Mouse (Mus musculus) CH12.LX (cell line): Measurements from ENCODE around the gene Cldn2. TPM values are rescaled to one million over a fixed set of nuclear protein-coding genes. Genes with fewer than 3 reads are reported as not detected.
A peak's percentile ranks its signal among the peaks of the same experiment; 100 is the strongest.

Experiments used
- DNase-seq: peaks from one replicate; pipeline ENCODE4 v3.0.0-alpha.2; 2013; ENCODE audit errors: extremely low read depth
- H3K27ac ChIP-seq: 2 replicates; pipeline ENCODE4 v1.5.1; 2012; ENCODE audit warnings: low read depth, mild to moderate bottlenecking, control low read depth, moderate library complexity; ENCODE audit not compliant: insufficient read depth
- H3K27me3 ChIP-seq: replicated peaks from 2 replicates; pipeline ENCODE3; 2012; ENCODE audit warnings: inconsistent platforms
- H3K36me3 ChIP-seq, 2 experiments: replicated peaks in 1 of 2; 2 replicates each; pipeline versions ENCODE3 to v1.6.1; 2012; ENCODE audit warnings: inconsistent platforms in 1 of 2, low read length in 1 of 2, mild to moderate bottlenecking in 1 of 2, mixed read lengths in 1 of 2, moderate library complexity in 1 of 2; ENCODE audit not compliant: control insufficient read depth in 1 of 2, insufficient read depth in 1 of 2
- H3K4me1 ChIP-seq, 2 experiments: 2 replicates each; pipeline ENCODE4 v1.6.1; 2012; ENCODE audit warnings: inconsistent platforms in 1 of 2, moderate library complexity in 1 of 2; ENCODE audit not compliant: insufficient read depth in 2 of 2, control insufficient read depth in 1 of 2
- H3K4me2 ChIP-seq: 2 replicates; pipeline ENCODE4 v1.6.1; 2012; ENCODE audit warnings: low read depth, mild to moderate bottlenecking, control low read depth; ENCODE audit not compliant: poor library complexity, insufficient read depth, severe bottlenecking
- H3K4me3 ChIP-seq, 3 experiments: fragments of 150-350 bp in 1 of 3; sonication (generic) in 1 of 3; replicated peaks in 1 of 3; 2 replicates each; pipeline versions ENCODE3 to v1.5.1; 2011 to 2012; ENCODE audit warnings: low read depth in 2 of 3, low read length in 2 of 3, mild to moderate bottlenecking in 2 of 3, moderate library complexity in 2 of 3, control low read depth in 1 of 3, improper control_type of control experiment in 1 of 3, inconsistent platforms in 1 of 3, mixed read lengths in 1 of 3; ENCODE audit not compliant: poor library complexity in 1 of 3
- H3K79me2 ChIP-seq: replicated peaks from 2 replicates; pipeline ENCODE4 v1.6.1; 2012; ENCODE audit warnings: mild to moderate bottlenecking, moderate library complexity; ENCODE audit not compliant: control insufficient read depth, poor library complexity, insufficient read depth, severe bottlenecking; ENCODE audit errors: extremely low read depth
- H3K9ac ChIP-seq: 2 replicates; pipeline ENCODE4 v1.6.1; 2012; ENCODE audit warnings: low read depth, mild to moderate bottlenecking, control low read depth, moderate library complexity; ENCODE audit not compliant: insufficient read depth
- H3K9me3 ChIP-seq: replicated peaks from 2 replicates; pipeline ENCODE3; 2012; ENCODE audit warnings: low read length, inconsistent platforms, mixed read lengths
- BHLHE40 ChIP-seq: IDR thresholded peaks from 2 replicates; pipeline ENCODE4 v1.6.1; 2011; ENCODE audit warnings: mild to moderate bottlenecking, low read depth, low read length, improper control_type of control experiment
- CTCF ChIP-seq, 2 experiments: IDR thresholded peaks in 1 of 2; conservative IDR thresholded peaks in 1 of 2; 2 replicates each; pipeline ENCODE4 v1.5.1; 2011 to 2012; ENCODE audit warnings: low read depth in 2 of 2, low read length in 2 of 2, improper control_type of control experiment in 1 of 2, inconsistent platforms in 1 of 2, mild to moderate bottlenecking in 1 of 2, moderate library complexity in 1 of 2
- E2F4 ChIP-seq: IDR thresholded peaks from 2 replicates; pipeline ENCODE4 v1.6.1; 2011; ENCODE audit warnings: low read depth, low read length, improper control_type of control experiment; ENCODE audit not compliant: insufficient replicate concordance
- ETS1 ChIP-seq: conservative IDR thresholded peaks from 2 replicates; pipeline ENCODE4 v1.6.1; 2012; ENCODE audit warnings: low read depth, mild to moderate bottlenecking, inconsistent platforms, low read length, improper control_type of control experiment, moderate library complexity
- IRF4 ChIP-seq: IDR thresholded peaks from 2 replicates; pipeline ENCODE4 v1.6.1; 2014; ENCODE audit warnings: low read depth, mild to moderate bottlenecking, inconsistent platforms, low read length, improper control_type of control experiment
- JUN ChIP-seq: IDR thresholded peaks from 2 replicates; pipeline ENCODE4 v1.6.1; 2011; ENCODE audit warnings: low read depth, mild to moderate bottlenecking, low read length, improper control_type of control experiment, moderate library complexity; ENCODE audit not compliant: insufficient read depth
- JUND ChIP-seq: conservative IDR thresholded peaks from 2 replicates; pipeline ENCODE4 v1.6.1; 2011; ENCODE audit warnings: low read depth, low read length, improper control_type of control experiment
- KAT2A ChIP-seq: IDR thresholded peaks from 2 replicates; pipeline ENCODE4 v1.6.1; 2012; ENCODE audit warnings: low read length, improper control_type of control experiment, inconsistent platforms; ENCODE audit not compliant: insufficient replicate concordance
- MAFK ChIP-seq: IDR thresholded peaks from 2 replicates; pipeline ENCODE4 v1.6.1; 2011; ENCODE audit warnings: low read length, improper control_type of control experiment; ENCODE audit not compliant: insufficient replicate concordance
- MEF2A ChIP-seq: IDR thresholded peaks from 2 replicates; pipeline ENCODE4 v1.6.1; 2014; ENCODE audit warnings: low read depth, mild to moderate bottlenecking, inconsistent platforms, low read length, improper control_type of control experiment, borderline replicate concordance
- MXI1 ChIP-seq: IDR thresholded peaks from 2 replicates; pipeline ENCODE4 v1.6.1; 2011; ENCODE audit warnings: mild to moderate bottlenecking, low read depth, low read length, improper control_type of control experiment
- MYC ChIP-seq: IDR thresholded peaks from 2 replicates; pipeline ENCODE4 v1.6.1; 2011; ENCODE audit warnings: low read depth, mild to moderate bottlenecking, improper control_type of control experiment, low read length
- NELFE ChIP-seq: IDR thresholded peaks from 2 replicates; pipeline ENCODE4 v1.6.1; 2011; ENCODE audit warnings: low read depth, low read length, improper control_type of control experiment
- NRF1 ChIP-seq: IDR thresholded peaks from 2 replicates; pipeline ENCODE4 v1.6.1; 2014; ENCODE audit warnings: low read depth, mild to moderate bottlenecking, inconsistent platforms, low read length, improper control_type of control experiment, moderate library complexity
- PAX5 ChIP-seq: IDR thresholded peaks from 2 replicates; pipeline ENCODE4 v1.6.1; 2012; ENCODE audit warnings: low read length, inconsistent platforms, mixed read lengths
- POLR2AphosphoS2 ChIP-seq: IDR thresholded peaks from 2 replicates; pipeline ENCODE4 v1.6.1; 2011; ENCODE audit warnings: low read depth, low read length, improper control_type of control experiment
- RAD21 ChIP-seq: IDR thresholded peaks from 2 replicates; pipeline ENCODE4 v1.6.1; 2011; ENCODE audit warnings: low read depth, mild to moderate bottlenecking, low read length, improper control_type of control experiment, moderate library complexity
- RCOR1 ChIP-seq: conservative IDR thresholded peaks from 2 replicates; pipeline ENCODE4 v1.6.1; 2012; ENCODE audit warnings: low read depth, mild to moderate bottlenecking, inconsistent platforms, low read length, improper control_type of control experiment
- SIN3A ChIP-seq: IDR thresholded peaks from 2 replicates; pipeline ENCODE4 v1.6.1; 2012; ENCODE audit warnings: low read length, improper control_type of control experiment, inconsistent platforms
- SMC3 ChIP-seq: IDR thresholded peaks from 2 replicates; pipeline ENCODE4 v1.6.1; 2011; ENCODE audit warnings: low read depth, low read length, improper control_type of control experiment
- TBP ChIP-seq: conservative IDR thresholded peaks from 2 replicates; pipeline ENCODE4 v1.6.1; 2011; ENCODE audit warnings: low read depth, low read length, improper control_type of control experiment
- UBTF ChIP-seq: IDR thresholded peaks from 2 replicates; pipeline ENCODE4 v1.6.1; 2012; ENCODE audit warnings: low read depth, mild to moderate bottlenecking, inconsistent platforms, low read length, improper control_type of control experiment, moderate library complexity
- USF2 ChIP-seq: conservative IDR thresholded peaks from 2 replicates; pipeline ENCODE4 v1.6.1; 2011; ENCODE audit warnings: low read depth, low read length, improper control_type of control experiment
- ZKSCAN1 ChIP-seq: IDR thresholded peaks from 2 replicates; pipeline ENCODE4 v1.6.1; 2012; ENCODE audit warnings: low read depth, inconsistent platforms, low read length, improper control_type of control experiment, borderline replicate concordance
- ZNF384 ChIP-seq: IDR thresholded peaks from 2 replicates; pipeline ENCODE4 v1.6.1; 2012; ENCODE audit warnings: low read depth, low read length, improper control_type of control experiment, inconsistent platforms
- dilution Hi-C: fragments of 300-500 bp; cut with MboI; formaldehyde crosslinking; loops from 2 replicates; pipeline ENCODE4 v1.14.3; 2020; ENCODE audit warnings: low sequenced_read_pairs; ENCODE audit not compliant: extremely low pct_unique_long_range_greater_than_20kb, extremely low pct_ligation_motif_present
- in situ Hi-C: fragments of 300-500 bp; cut with MboI; formaldehyde crosslinking; loops from 3 replicates; pipeline ENCODE4 v1.14.3; 2019; ENCODE audit warnings: low sequenced_read_pairs, low pct_ligation_motif_present, low pct_unique_long_range_greater_than_20kb, mixed read lengths
- polyA plus RNA-seq: library from polyadenylated mRNA; unstranded; fragments of >175 nt; gene quantifications from 2 replicates; pipeline ENCODE4 v1.2.1, GENCODE M21; 2012; ENCODE audit warnings: low read depth; ENCODE audit not compliant: insufficient read length
- total RNA-seq, 2 experiments: library from RNA; depleted of rRNA; stranded (reverse); fragments of 300-350 nt in 1 of 2; fragments of >200 nt in 1 of 2; gene quantifications; 2 replicates each; pipeline ENCODE4 v1.2.3; 2012 to 2014

Gene Cldn2
- total and polyA plus RNA-seq, 3 experiments: 0.07 TPM; not detected in 2

GRCm38 (mm10) chrX:139762546-139762945 lies 38.1 kb upstream of the Cldn2 start:
- DNase-seq: peak; percentile 44
- Histone ChIP-seq H3K27ac (no peak overlapping the region), H3K9me3 (no peaks in the 10 kb centered on the region), H3K4me1 (no peaks in the 10 kb centered on the region), H3K27me3 (no peaks in the 10 kb centered on the region), H3K9ac (no peak overlapping the region), H3K36me3 (no peaks in the 10 kb centered on the region), H3K4me2 (no peak overlapping the region), H3K4me3 (no peak overlapping the region), H3K79me2 (no peaks in the 10 kb centered on the region)
- in situ Hi-C loops: no loop called here
- dilution Hi-C loops: no loop called here
- TF ChIP-seq ZNF384 (no peak), UBTF (no peak), MXI1 (no peak), SMC3 (peak; percentile 58), RAD21 (peak; percentile 64), JUND (no peak), MYC (no peak), NELFE (no peak), CTCF (conservative IDR thresholded peaks at IDR 0.05 in 1 of 2, IDR thresholded peaks at IDR 0.05 in 1 of 2; ENCODE audit: low read depth in 2 of 2, low read length in 2 of 2) (peak in 1 of 2 experiments; percentile 70; a peak in 2 of 4 replicates), RCOR1 (no peak), JUN (no peak), SIN3A (no peak)
- TF ChIP-seq, all 38 proteins: peak for 3

- no peak for DNase-seq
- Histone ChIP-seq H3K4me1 (no peaks in the 10 kb centered on the region), H3K9me3 (no peaks in the 10 kb centered on the region), H3K27me3 (no peaks in the 10 kb centered on the region), H3K9ac (no peak overlapping the region), H3K36me3 (no peaks in the 10 kb centered on the region), H3K4me3 (no peak overlapping the region), H3K27ac (no peak overlapping the region), H3K79me2 (no peaks in the 10 kb centered on the region), H3K4me2 (no peak overlapping the region)
- in situ Hi-C loops (loop anchor here (10.0 kb wide), 1 partner anchor 65 kb away; no protein-coding TSS in a partner anchor), dilution Hi-C loops (no loop called here)
- no peak for TF ChIP-seq ZKSCAN1
- TF ChIP-seq MYC: no peak
- no peak for TF ChIP-seq TBP
- TF ChIP-seq NRF1: no peak
- TF ChIP-seq IRF4: no peak
- no peak for TF ChIP-seq PAX5
- no peak for TF ChIP-seq JUN
- no peak for TF ChIP-seq SMC3
- no peak for TF ChIP-seq ETS1
- TF ChIP-seq KAT2A: no peak
- no peak for TF ChIP-seq BHLHE40
- no peak for TF ChIP-seq RCOR1
- no peak for TF ChIP-seq MAFK
- TF ChIP-seq MEF2A: no peak
- no peak for TF ChIP-seq POLR2AphosphoS2
- no peak for TF ChIP-seq E2F4
- TF ChIP-seq USF2: no peak
- no peak for TF ChIP-seq ZNF384
- TF ChIP-seq NELFE: no peak
Observed at GRCm38 (mm10) chrX:139769975-139770637, 30.5 kb upstream of the Cldn2 start.
